Mouse (Mus musculus) regulatory T cell (primary cell): ENCODE data around the gene Crtac1.

Experiments used
- in situ Hi-C: fragments of 300-600 bp; cut with MboI, MseI; formaldehyde crosslinking; loops from one replicate; pipeline ENCODE4 v1.15.1; 2025; ENCODE audit warnings: high pct_unique_total_duplicates

The Crtac1 gene

GRCm38 (mm10) chr19:42246626-42247025 lies 185.0 kb downstream of the Crtac1 start:
- in situ Hi-C loops, result loop anchor here (25.0 kb wide), 1 partner anchor 1741 kb away; the partner anchor contains the start of gene Cpn1

GRCm38 (mm10) chr19:42243401-42243800 lies 188.2 kb downstream of the Crtac1 start:
- in situ Hi-C loops, result loop anchor here (25.0 kb wide), 1 partner anchor 1744 kb away; the partner anchor contains the start of gene Cpn1

- in situ Hi-C loops, result loop anchor here (25.0 kb wide), 1 partner anchor 1746 kb away; the partner anchor contains the start of gene Cpn1
Measured at GRCm38 (mm10) chr19:42240881-42241280, 190.7 kb downstream of the Crtac1 start.

GRCm38 (mm10) chr19:42238341-42238715 lies 193.3 kb downstream of the Crtac1 start:
- in situ Hi-C loops, result loop anchor here (25.0 kb wide), 1 partner anchor 1749 kb away; the partner anchor contains the start of gene Cpn1

GRCm38 (mm10) chr19:42237602-42238340 lies 193.8 kb downstream of the Crtac1 start:
- in situ Hi-C loops, result loop anchor here (25.0 kb wide), 1 partner anchor 1750 kb away; the partner anchor contains the start of gene Cpn1
